Mouse (Mus musculus) stomach, embryonic 15.5 days (tissue): ENCODE measurements around the gene St13. TPM values are rescaled to one million over a fixed set of nuclear protein-coding genes. Genes with fewer than 3 reads are reported as not detected.

Experiments used
- ATAC-seq: fragments of 200-750 bp; cut with Nextera tagmentation; 2 replicates; pipeline ENCODE4 v1.8.0; 2017; ENCODE audit warnings: low read depth, moderate number of reproducible peaks, moderate TSS enrichment; ENCODE audit not compliant: insufficient read depth, low FRiP score
- H3K27ac ChIP-seq: fragments of 300-500 bp; sonication (generic); 2 replicates; pipeline ENCODE4 v1.5.1; 2015; ENCODE audit warnings: mild to moderate bottlenecking, inconsistent platforms
- H3K27me3 ChIP-seq: fragments of 300-500 bp; sonication (generic); replicated peaks from 2 replicates; pipeline ENCODE4 v1.6.1; 2015; ENCODE audit warnings: inconsistent platforms
- H3K36me3 ChIP-seq: fragments of 300-500 bp; sonication (generic); 2 replicates; pipeline ENCODE4 v1.6.1; 2015; ENCODE audit warnings: inconsistent platforms
- H3K4me1 ChIP-seq: fragments of 300-500 bp; sonication (generic); 2 replicates; pipeline ENCODE4 v1.6.1; 2015; ENCODE audit warnings: inconsistent platforms
- H3K4me2 ChIP-seq: fragments of 300-500 bp; sonication (generic); 2 replicates; pipeline ENCODE4 v1.6.1; 2015; ENCODE audit warnings: mild to moderate bottlenecking, inconsistent platforms
- H3K4me3 ChIP-seq: fragments of 300-500 bp; sonication (generic); replicated peaks from 2 replicates; pipeline ENCODE4 v1.5.1; 2015; ENCODE audit warnings: inconsistent platforms
- H3K9ac ChIP-seq: fragments of 300-500 bp; sonication (generic); 2 replicates; pipeline ENCODE4 v1.6.1; 2015; ENCODE audit warnings: inconsistent platforms
- H3K9me3 ChIP-seq: fragments of 300-500 bp; sonication (generic); 2 replicates; pipeline ENCODE4 v1.6.1; 2016; ENCODE audit warnings: inconsistent platforms
- WGBS: fragments of 180-500 bp; shearing (Covaris S2); methylation state at CpG from one replicate; pipeline ENCODE4 v1.1.7; 2015; 5-methylcytosine and 5-hydroxymethylcytosine counted together
- polyA plus RNA-seq: library from polyadenylated mRNA; unstranded; fragments of >200 nt; fragmentation: Nextera tagmentation; extraction: Ambion mirVana; gene quantifications from 2 replicates; pipeline ENCODE4 v1.2.1, GENCODE M21; 2015

St13 gene
- polyA plus RNA-seq, 1 experiment from 2014 or later: 146 TPM

DNA sequence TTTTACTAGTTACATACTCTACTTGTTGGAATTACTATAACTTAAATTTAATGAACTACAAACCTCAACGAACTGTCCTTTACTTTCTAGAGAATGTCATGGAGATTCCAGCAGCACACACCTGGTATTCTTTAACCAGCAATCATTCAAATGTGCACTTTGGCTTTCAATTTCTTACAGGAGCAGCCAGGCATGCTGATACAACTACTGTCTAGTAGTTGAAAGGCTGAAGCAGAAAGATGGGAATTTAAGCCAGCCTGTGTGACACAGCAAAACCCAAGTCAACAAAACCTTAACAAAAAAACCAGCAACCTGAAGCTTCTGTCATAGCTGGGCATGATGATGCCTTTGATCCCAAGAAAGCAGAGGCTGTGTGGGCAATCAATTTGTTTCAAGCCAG lies 37.4 kb downstream of the St13 start:
- no peak for ATAC-seq
- peaks cover 15% of the 10 kb centered on the region for H3K36me3 ChIP-seq
- no peaks in the 10 kb centered on the region for H3K9me3 ChIP-seq
- H3K4me2 ChIP-seq: no peak overlapping the region
- H3K9ac ChIP-seq: no peak overlapping the region
- H3K27me3 ChIP-seq: no peaks in the 10 kb centered on the region
- WGBS: 81% methylated on average over 1 of the region's 1 CpGs
- H3K4me3 ChIP-seq: no peak overlapping the region
- H3K4me1 ChIP-seq: 0 out of 2 replicates have a peak, but pooled peaks cover 3% of the 10 kb centered on the region
- no peak overlapping the region for H3K27ac ChIP-seq

DNA sequence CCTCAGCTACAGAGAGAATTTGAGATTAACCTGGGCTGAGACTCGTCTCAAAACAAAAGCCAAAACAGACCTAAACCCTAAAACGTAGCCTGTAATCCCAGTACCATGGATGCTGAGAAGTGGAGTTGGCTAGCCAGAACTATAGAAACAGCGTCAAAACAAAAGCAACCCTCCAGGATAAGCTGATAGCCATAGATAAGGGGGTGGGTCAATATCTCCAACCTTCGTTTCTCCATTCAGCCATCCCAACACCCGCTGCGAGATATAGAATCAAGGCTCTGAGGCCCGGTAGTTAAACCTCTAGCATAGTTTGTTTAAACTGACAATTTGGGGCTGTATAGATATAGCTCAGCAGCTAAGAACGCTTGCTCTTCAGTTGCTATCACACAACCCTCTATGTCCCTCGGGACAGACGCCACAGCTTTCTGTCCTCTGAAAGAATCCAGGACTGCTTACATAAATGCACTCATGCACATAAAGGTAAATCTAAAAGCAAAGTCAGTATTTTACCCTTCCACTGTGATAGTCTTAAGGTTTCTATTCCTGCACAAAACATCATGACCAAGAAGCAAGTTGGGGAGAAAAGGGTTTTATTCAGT lies 38.4 kb downstream of the St13 start:
- Histone ChIP-seq H3K9ac (no peak overlapping the region), H3K36me3 (peaks cover 7% of the 10 kb centered on the region), H3K4me3 (no peak overlapping the region), H3K4me1 (0 out of 2 replicates have a peak, but pooled peaks cover 6% of the 10 kb centered on the region), H3K27ac (peak overlapping the region; percentile 86; the same call in 1 of the 2 replicates), H3K27me3 (no peaks in the 10 kb centered on the region), H3K9me3 (no peaks in the 10 kb centered on the region), H3K4me2 (peak overlapping the region; percentile 64)
- WGBS: 31% methylated on average over 10 of the region's 10 CpGs
- ATAC-seq: no peak

DNA sequence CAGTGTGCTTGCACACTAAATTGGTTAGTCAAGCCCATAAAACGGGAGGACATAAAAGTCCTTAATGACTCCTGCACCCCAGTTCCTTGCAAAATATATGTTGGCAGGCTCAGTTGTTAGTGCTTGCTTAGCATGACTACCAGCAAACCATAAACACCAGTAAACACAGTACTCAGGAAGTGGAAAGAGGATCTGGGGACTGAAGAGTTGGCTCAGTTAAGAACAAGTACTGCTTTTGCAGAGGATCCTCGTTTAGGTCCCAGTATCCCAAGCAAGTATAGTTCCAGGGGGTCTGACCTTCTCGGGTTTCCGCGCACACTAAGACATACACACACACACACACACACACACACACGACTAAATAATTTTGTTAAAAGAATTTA lies 38.9 kb downstream of the St13 start:
- no peaks in the 10 kb centered on the region for H3K27me3 ChIP-seq
- 42% methylated on average over 6 of the region's 6 CpGs for WGBS
- H3K27ac ChIP-seq: peak overlapping the region; percentile 86
- ATAC-seq: peak; percentile 34; the same call in 1 of the 2 replicates
- H3K9ac ChIP-seq: no peak overlapping the region
- H3K9me3 ChIP-seq: no peaks in the 10 kb centered on the region
- H3K4me3 ChIP-seq: peak overlapping the region; percentile 66
- 0 out of 2 replicates have a peak, but pooled peaks cover 6% of the 10 kb centered on the region for H3K4me1 ChIP-seq
- H3K4me2 ChIP-seq: peak overlapping the region; percentile 64
- H3K36me3 ChIP-seq: peaks cover 2% of the 10 kb centered on the region

DNA sequence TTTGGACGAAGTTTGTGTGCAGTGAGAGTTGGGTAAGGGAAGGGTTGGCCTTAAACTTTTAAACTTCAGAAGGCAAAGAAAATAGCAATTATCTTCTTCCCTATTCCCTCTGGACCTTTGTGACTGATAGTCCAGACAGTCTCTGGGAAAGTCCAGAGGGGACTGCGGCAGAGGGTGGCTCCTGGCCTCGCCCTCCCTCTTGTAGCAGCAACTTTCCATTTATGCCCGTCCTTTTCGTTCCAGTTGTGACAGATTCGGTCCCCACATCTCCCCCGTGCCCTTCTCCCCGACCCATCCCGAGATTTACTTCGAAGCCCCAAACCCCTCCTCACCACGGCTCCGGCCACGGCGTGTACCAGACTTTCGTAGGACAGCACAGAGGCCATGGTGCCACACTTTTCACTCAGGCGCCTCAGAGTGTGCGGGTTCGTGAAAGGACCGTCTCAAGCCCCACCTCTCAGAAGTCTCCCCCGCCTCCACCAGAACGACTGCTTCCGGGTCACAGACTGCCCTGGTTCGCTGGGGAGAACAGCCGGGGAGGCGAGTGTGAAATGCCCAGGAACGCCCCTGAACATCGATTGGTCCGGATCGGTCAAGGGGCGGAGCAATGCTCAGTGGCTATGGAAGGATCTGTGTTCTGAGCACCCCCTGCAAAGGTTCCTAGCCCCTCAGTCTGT lies 39.4 kb downstream of the St13 start, which contains the start of gene Slc25a17:
TSS of gene Slc25a17 (minus strand) at position 468 of the 677 bp plus-strand sequence.
- Histone ChIP-seq H3K4me1 (0 out of 2 replicates have a peak, but pooled peaks cover 6% of the 10 kb centered on the region), H3K9me3 (no peaks in the 10 kb centered on the region), H3K27me3 (no peaks in the 10 kb centered on the region), H3K27ac (peak within 1 kb of the TSS; percentile 86), H3K36me3 (no peaks in the 10 kb centered on the region; the same call in none of the 2 replicates), H3K9ac (peak within 1 kb of the TSS; percentile 55; the same call in 1 of the 2 replicates), H3K4me3 (peak within 1 kb of the TSS; percentile 66), H3K4me2 (peak within 1 kb of the TSS; percentile 64)
- WGBS: under 1% methylated on average over 30 of the region's 30 CpGs
- peak; percentile 99 for ATAC-seq

DNA sequence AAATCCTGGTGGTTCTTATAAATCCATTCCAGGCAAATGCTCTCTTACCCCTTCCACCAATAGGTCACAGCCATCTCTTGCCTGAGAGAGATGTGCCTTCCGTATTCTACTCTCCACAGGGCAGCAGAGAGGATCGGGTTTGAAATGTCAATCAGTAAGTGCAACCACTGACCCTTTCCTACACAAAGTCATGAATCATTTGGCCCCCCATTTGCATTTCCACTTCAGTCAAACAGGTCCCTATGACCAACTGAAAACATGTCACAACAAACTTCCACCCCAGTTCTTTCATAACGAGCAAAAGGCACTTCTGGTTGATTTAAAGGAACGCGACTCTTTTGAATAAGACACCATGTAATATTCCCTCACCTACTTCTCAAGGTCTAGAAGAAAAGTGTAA lies 40.5 kb downstream of the St13 start:
- H3K27ac ChIP-seq: no peak overlapping the region
- H3K4me3 ChIP-seq: no peak overlapping the region
- no peak for ATAC-seq
- 79% methylated on average over 5 of the region's 5 CpGs for WGBS
- no peak overlapping the region for H3K9ac ChIP-seq
- no peaks in the 10 kb centered on the region; the same call in none of the 2 replicates for H3K36me3 ChIP-seq
- peak overlapping the region; percentile 64; the same call in 1 of the 2 replicates for H3K4me2 ChIP-seq
- H3K4me1 ChIP-seq: 0 out of 2 replicates have a peak, but pooled peaks cover 6% of the 10 kb centered on the region
- no peaks in the 10 kb centered on the region for H3K9me3 ChIP-seq
- no peaks in the 10 kb centered on the region for H3K27me3 ChIP-seq

DNA sequence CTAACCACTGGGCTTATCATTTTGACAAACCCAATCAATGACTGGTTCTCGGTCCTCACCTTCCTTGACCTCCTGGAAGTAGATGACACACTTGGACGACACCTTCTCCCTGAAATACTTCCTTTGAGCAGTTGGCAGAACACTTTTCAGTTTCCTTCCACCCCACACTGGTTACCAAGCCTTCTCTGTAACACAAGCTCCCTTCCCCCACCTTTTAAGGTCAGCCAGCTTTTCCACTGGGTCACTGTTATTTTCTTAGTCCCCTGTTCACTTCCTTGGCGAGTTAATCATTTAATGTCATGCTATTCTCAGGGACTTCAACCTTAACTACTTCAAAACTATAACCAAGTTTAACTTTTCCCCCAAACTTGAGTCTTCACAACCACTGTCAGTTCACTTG lies 40.9 kb downstream of the St13 start:
- Histone ChIP-seq H3K9ac (no peak overlapping the region), H3K4me2 (no peak overlapping the region), H3K27ac (no peak overlapping the region), H3K9me3 (no peaks in the 10 kb centered on the region), H3K4me3 (no peak overlapping the region), H3K27me3 (no peaks in the 10 kb centered on the region), H3K4me1 (0 out of 2 replicates have a peak, but pooled peaks cover 6% of the 10 kb centered on the region), H3K36me3 (no peaks in the 10 kb centered on the region; the same call in none of the 2 replicates)
- no peak for ATAC-seq
- WGBS: 75% methylated on average over 3 of the region's 3 CpGs

DNA sequence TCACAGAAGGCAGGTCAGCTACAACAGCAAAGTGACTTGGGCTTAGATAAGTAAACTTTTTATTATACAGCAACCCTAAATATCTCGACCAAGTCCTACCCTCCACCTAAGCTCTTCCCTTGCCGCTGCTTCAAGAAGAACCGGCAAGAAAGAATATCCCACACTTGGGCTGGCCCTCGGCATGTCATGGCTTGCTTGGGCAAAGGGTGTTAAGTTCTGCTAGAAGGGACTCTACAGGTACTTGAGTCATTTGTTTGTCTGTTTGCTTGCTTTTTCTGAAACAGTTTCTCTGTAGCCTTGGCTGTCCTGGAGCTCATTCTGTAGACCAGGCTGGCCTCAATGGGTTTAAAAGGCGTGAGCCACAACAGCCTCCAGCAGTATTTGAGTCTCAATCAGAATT lies 42.9 kb downstream of the St13 start:
- Histone ChIP-seq H3K4me2 (no peak overlapping the region), H3K9ac (no peak overlapping the region), H3K36me3 (no peaks in the 10 kb centered on the region), H3K27ac (peak overlapping the region; percentile 8; the same call in 1 of the 2 replicates), H3K4me3 (no peak overlapping the region), H3K9me3 (no peaks in the 10 kb centered on the region), H3K27me3 (no peaks in the 10 kb centered on the region), H3K4me1 (0 out of 2 replicates have a peak, but pooled peaks cover 6% of the 10 kb centered on the region)
- 38% methylated on average over 5 of the region's 5 CpGs for WGBS
- no peak for ATAC-seq

DNA sequence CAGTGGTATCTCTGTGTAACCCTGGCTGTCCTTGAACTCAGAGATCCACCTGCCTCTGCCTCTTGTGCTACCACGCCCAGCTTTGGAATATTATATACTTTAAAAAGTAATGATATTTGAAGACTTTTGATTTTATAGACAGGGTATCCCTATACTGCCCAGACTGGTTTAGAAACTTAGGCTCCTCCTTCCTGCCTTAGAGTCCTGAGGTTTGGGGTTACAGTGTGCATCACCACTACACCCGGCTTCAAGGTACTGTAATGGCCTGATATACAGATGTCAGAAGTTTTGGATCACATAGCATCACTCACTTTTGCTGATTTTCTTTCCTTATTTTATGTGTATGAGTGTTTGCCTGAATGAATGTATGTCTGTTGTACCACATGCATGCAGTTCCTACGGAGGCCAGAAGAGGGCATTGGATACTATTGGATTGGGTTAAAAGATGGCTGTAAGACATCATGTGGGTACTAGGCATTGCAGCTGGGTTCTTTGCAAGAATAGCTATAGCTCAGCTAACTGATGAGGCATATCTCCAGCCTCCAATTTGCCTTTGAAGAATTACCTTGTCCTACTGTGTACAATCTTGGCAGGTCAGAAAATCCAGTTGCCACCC lies 44.6 kb downstream of the St13 start:
- no peak for ATAC-seq
- 62% methylated on average over 3 of the region's 3 CpGs for WGBS
- no peak overlapping the region for H3K9ac ChIP-seq
- no peak overlapping the region for H3K4me2 ChIP-seq
- H3K4me3 ChIP-seq: no peak overlapping the region
- H3K27ac ChIP-seq: no peak overlapping the region
- no peaks in the 10 kb centered on the region for H3K36me3 ChIP-seq
- H3K9me3 ChIP-seq: no peaks in the 10 kb centered on the region
- H3K27me3 ChIP-seq: no peaks in the 10 kb centered on the region
- peaks cover 11% of the 10 kb centered on the region; the same call in 1 of the 2 replicates for H3K4me1 ChIP-seq

DNA sequence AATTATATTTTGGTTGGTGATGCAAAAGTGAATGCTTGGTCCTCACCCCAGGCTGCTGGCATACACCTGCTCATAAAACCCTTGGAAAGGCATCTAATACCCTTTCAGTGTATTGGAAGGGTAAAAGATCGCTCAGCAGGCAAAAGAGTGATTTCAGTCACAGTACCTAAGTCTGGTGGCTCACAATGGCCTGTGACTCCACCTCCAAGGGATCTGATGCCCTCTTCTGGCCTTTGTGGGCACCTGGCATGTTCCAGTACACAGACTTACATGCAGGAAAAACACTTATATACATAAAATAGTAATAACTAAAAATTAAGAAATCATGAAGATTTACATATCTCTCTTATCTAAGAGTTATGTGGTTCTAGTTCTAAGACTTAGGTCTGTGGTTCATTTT lies 47.2 kb downstream of the St13 start:
- H3K4me2 ChIP-seq: no peak overlapping the region
- WGBS: 70% methylated on average over 1 of the region's 1 CpGs
- H3K4me1 ChIP-seq: peaks cover 8% of the 10 kb centered on the region; the same call in 1 of the 2 replicates
- ATAC-seq: no peak
- no peak overlapping the region for H3K27ac ChIP-seq
- no peak overlapping the region for H3K9ac ChIP-seq
- H3K27me3 ChIP-seq: no peaks in the 10 kb centered on the region
- H3K36me3 ChIP-seq: no peaks in the 10 kb centered on the region
- no peaks in the 10 kb centered on the region for H3K9me3 ChIP-seq
- no peak overlapping the region for H3K4me3 ChIP-seq

DNA sequence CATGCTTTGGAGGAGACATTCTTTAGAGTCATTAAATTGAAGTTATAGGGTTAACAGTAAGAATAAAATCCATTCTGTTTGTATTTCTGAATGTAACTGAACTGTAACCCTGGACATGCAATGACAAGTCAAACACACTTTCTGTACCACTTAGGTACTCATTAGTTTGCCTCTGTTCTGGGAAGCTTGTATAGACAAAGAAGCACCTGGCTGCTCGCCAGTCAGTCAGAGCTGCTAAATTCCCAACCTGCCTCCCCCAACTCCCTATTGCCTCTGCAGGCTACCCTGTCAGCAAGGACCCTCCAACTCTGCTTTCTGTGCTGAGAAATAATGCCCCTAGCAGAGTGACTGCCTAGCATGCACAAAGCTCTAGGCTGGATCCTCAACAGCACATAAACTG lies 49.5 kb downstream of the St13 start:
- 39% methylated on average over 1 of the region's 1 CpGs for WGBS
- Histone ChIP-seq H3K36me3 (no peaks in the 10 kb centered on the region), H3K27ac (no peak overlapping the region), H3K27me3 (no peaks in the 10 kb centered on the region), H3K9ac (no peak overlapping the region), H3K4me2 (no peak overlapping the region), H3K4me1 (peaks cover 5% of the 10 kb centered on the region; the same call in 1 of the 2 replicates), H3K9me3 (no peaks in the 10 kb centered on the region), H3K4me3 (no peak overlapping the region)
- ATAC-seq: no peak

DNA sequence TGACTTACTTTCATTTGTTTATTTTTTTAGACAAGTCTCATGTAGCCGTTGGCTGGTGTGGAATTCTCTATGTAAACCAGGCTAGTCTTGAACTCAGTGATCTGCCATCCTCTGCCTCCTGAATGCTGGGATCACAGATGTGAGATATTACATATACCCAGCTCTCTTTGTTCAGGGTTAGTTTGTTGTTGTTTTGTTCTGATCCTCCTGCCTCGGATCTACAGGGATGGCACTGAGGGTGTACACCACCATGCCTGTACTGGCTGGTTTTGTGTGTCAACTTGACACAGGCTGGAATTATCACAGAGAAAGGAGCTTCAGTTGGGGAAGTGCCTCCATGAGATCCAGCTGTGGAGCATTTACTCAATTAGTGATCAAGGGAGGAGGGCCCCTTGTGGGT lies 51.5 kb downstream of the St13 start:
- Histone ChIP-seq H3K4me3 (no peak overlapping the region), H3K9ac (no peak overlapping the region), H3K27me3 (no peaks in the 10 kb centered on the region), H3K4me1 (peaks cover 5% of the 10 kb centered on the region; the same call in 1 of the 2 replicates), H3K9me3 (no peaks in the 10 kb centered on the region), H3K4me2 (no peak overlapping the region), H3K27ac (no peak overlapping the region), H3K36me3 (0 out of 2 replicates have a peak, but pooled peaks cover 6% of the 10 kb centered on the region)
- no peak for ATAC-seq
- 43% methylated on average over 2 of the region's 2 CpGs for WGBS

DNA sequence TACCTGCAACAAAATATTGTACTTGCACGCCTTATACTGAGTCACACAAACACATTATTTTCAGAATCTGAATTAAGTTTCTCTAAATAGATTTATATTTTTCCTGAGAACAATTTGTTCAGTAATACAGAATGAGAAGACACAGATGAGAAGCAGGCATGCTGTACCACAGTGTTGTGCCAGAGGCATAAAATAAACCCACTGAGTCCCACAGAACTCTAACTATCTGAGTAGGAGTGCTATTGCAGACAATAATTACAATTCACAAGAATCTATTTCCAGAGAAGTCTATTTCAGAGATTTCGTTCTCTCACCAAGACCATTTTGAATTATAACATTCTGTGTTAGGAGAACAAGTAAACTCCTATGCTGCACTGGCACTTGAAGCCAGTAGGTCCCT lies 52.4 kb downstream of the St13 start:
- H3K4me2 ChIP-seq: no peak overlapping the region
- peaks cover 5% of the 10 kb centered on the region; the same call in 1 of the 2 replicates for H3K4me1 ChIP-seq
- H3K9me3 ChIP-seq: no peaks in the 10 kb centered on the region
- H3K4me3 ChIP-seq: no peak overlapping the region
- 0 out of 2 replicates have a peak, but pooled peaks cover 6% of the 10 kb centered on the region for H3K36me3 ChIP-seq
- no peak overlapping the region for H3K9ac ChIP-seq
- no peak overlapping the region for H3K27ac ChIP-seq
- no peak for ATAC-seq
- WGBS: 86% methylated on average over 2 of the region's 2 CpGs
- H3K27me3 ChIP-seq: no peaks in the 10 kb centered on the region
